Mouse (Mus musculus): ENCODE measurements around the gene Lrrc27. TPM values are rescaled to one million over a fixed set of nuclear protein-coding genes. Genes with fewer than 3 reads are reported as not detected.

The Lrrc27 gene
- polyA plus RNA-seq, 1 experiment from 2014 or later: 3.3 TPM

- no peak overlapping the region for H3K4me2 ChIP-seq (ENCODE audit: low read depth, low read length)
- H3K27ac ChIP-seq (replicated peaks; ENCODE audit: low read depth, low read length): no peak overlapping the region
- H3K4me3 ChIP-seq (ENCODE audit: low read depth, low read length): no peak overlapping the region
- no peaks in the 10 kb centered on the region for H3K27me3 ChIP-seq (replicated peaks; ENCODE audit: control insufficient read depth, insufficient read depth, low read length)
- no peak overlapping the region for H3K9ac ChIP-seq (ENCODE audit: low read depth, low read length)
- no peak for DNase-seq (ENCODE audit: low spot score)
- no peaks in the 10 kb centered on the region for H3K9me3 ChIP-seq (ENCODE audit: control insufficient read depth, low read length)
- no peaks in the 10 kb centered on the region for H3K36me3 ChIP-seq (ENCODE audit: control insufficient read depth, insufficient read depth, low read length)
- 78% methylated on average over 12 of the region's 12 CpGs for WGBS
- peaks cover 11% of the 10 kb centered on the region for H3K4me1 ChIP-seq (ENCODE audit: control insufficient read depth, insufficient read depth, low read length)
- no peak for ATAC-seq (ENCODE audit: low read depth)
Observed at GRCm38 (mm10) chr7:139235651-139236358, 23.0 kb downstream of the Lrrc27 start.

- H3K27me3 ChIP-seq (replicated peaks; ENCODE audit: control insufficient read depth, insufficient read depth, low read length): no peaks in the 10 kb centered on the region
- peaks cover 3% of the 10 kb centered on the region; the same call in 1 of the 2 replicates for H3K4me1 ChIP-seq (ENCODE audit: control insufficient read depth, insufficient read depth, low read length)
- no peak overlapping the region for H3K4me2 ChIP-seq (ENCODE audit: low read depth, low read length)
- H3K9me3 ChIP-seq (ENCODE audit: control insufficient read depth, low read length): no peaks in the 10 kb centered on the region
- ATAC-seq (ENCODE audit: low read depth): no peak
- no peak overlapping the region for H3K4me3 ChIP-seq (ENCODE audit: low read depth, low read length)
- no peak overlapping the region for H3K27ac ChIP-seq (replicated peaks; ENCODE audit: low read depth, low read length)
- no peak overlapping the region for H3K9ac ChIP-seq (ENCODE audit: low read depth, low read length)
- no peaks in the 10 kb centered on the region for H3K36me3 ChIP-seq (ENCODE audit: control insufficient read depth, insufficient read depth, low read length)
- DNase-seq (ENCODE audit: low spot score): no peak
- 72% methylated on average over 3 of the region's 3 CpGs for WGBS
Observed at GRCm38 (mm10) chr7:139239432-139239831, 26.6 kb downstream of the Lrrc27 start.

GRCm38 (mm10) chr7:139246086-139246485 is 33.3 kb downstream of the Lrrc27 start:
- Histone ChIP-seq H3K4me1 (ENCODE audit: control insufficient read depth, insufficient read depth, low read length) (peaks cover 32% of the 10 kb centered on the region), H3K9ac (ENCODE audit: low read depth, low read length) (no peak overlapping the region), H3K36me3 (ENCODE audit: control insufficient read depth, insufficient read depth, low read length) (no peaks in the 10 kb centered on the region), H3K4me3 (ENCODE audit: low read depth, low read length) (no peak overlapping the region), H3K27ac (replicated peaks; ENCODE audit: low read depth, low read length) (no peak overlapping the region), H3K27me3 (replicated peaks; ENCODE audit: control insufficient read depth, insufficient read depth, low read length) (no peaks in the 10 kb centered on the region), H3K4me2 (ENCODE audit: low read depth, low read length) (no peak overlapping the region), H3K9me3 (ENCODE audit: control insufficient read depth, low read length) (no peaks in the 10 kb centered on the region)
- no peak for ATAC-seq (ENCODE audit: low read depth)
- 64% methylated on average over 5 of the region's 5 CpGs for WGBS
- no peak for DNase-seq (ENCODE audit: low spot score)

- 6% methylated on average over 37 of the region's 38 CpGs for WGBS
- Histone ChIP-seq H3K9ac (ENCODE audit: low read depth, low read length) (peak overlapping the region; percentile 86), H3K4me1 (ENCODE audit: control insufficient read depth, insufficient read depth, low read length) (peaks cover 41% of the 10 kb centered on the region), H3K9me3 (ENCODE audit: control insufficient read depth, low read length) (no peaks in the 10 kb centered on the region), H3K4me2 (ENCODE audit: low read depth, low read length) (peak overlapping the region; percentile 98), H3K36me3 (ENCODE audit: control insufficient read depth, insufficient read depth, low read length) (no peaks in the 10 kb centered on the region), H3K4me3 (ENCODE audit: low read depth, low read length) (peak overlapping the region; percentile 74), H3K27me3 (replicated peaks; ENCODE audit: control insufficient read depth, insufficient read depth, low read length) (no peaks in the 10 kb centered on the region), H3K27ac (replicated peaks; ENCODE audit: low read depth, low read length) (peak overlapping the region; percentile 82)
- DNase-seq (ENCODE audit: low spot score): peak; percentile 76
- peak; percentile 54 for ATAC-seq (ENCODE audit: low read depth)
Observed at GRCm38 (mm10) chr7:139246931-139247880, 34.4 kb downstream of the Lrrc27 start.

- H3K27ac ChIP-seq (replicated peaks; ENCODE audit: low read depth, low read length): peak within 1 kb of the TSS; percentile 82
- DNase-seq (ENCODE audit: low spot score) (peak; percentile 82), ATAC-seq (ENCODE audit: low read depth) (peak; percentile 85)
- no peaks in the 10 kb centered on the region for H3K27me3 ChIP-seq (replicated peaks; ENCODE audit: control insufficient read depth, insufficient read depth, low read length)
- H3K36me3 ChIP-seq (ENCODE audit: control insufficient read depth, insufficient read depth, low read length): no peaks in the 10 kb centered on the region
- peak within 1 kb of the TSS; percentile 98 for H3K4me2 ChIP-seq (ENCODE audit: low read depth, low read length)
- H3K4me1 ChIP-seq (ENCODE audit: control insufficient read depth, insufficient read depth, low read length): peaks cover 41% of the 10 kb centered on the region
- H3K9ac ChIP-seq (ENCODE audit: low read depth, low read length): peak within 1 kb of the TSS; percentile 86
- no peaks in the 10 kb centered on the region for H3K9me3 ChIP-seq (ENCODE audit: control insufficient read depth, low read length)
- H3K4me3 ChIP-seq (ENCODE audit: low read depth, low read length): peak within 1 kb of the TSS; percentile 74
- whole genome bisulfite sequencing: under 1% methylated on average over 26 of the region's 72 CpGs
Observed at GRCm38 (mm10) chr7:139247881-139248614, 35.3 kb downstream of the Lrrc27 start, which contains the start of gene Pwwp2b. Gene Pwwp2b (plus strand): TSS chr7:139248482.

- Histone ChIP-seq H3K4me1 (ENCODE audit: control insufficient read depth, insufficient read depth, low read length) (peaks cover 41% of the 10 kb centered on the region), H3K9ac (ENCODE audit: low read depth, low read length) (peak overlapping the region; percentile 86), H3K27me3 (replicated peaks; ENCODE audit: control insufficient read depth, insufficient read depth, low read length) (no peaks in the 10 kb centered on the region), H3K4me2 (ENCODE audit: low read depth, low read length) (peak overlapping the region; percentile 98), H3K4me3 (ENCODE audit: low read depth, low read length) (peak overlapping the region; percentile 74), H3K36me3 (ENCODE audit: control insufficient read depth, insufficient read depth, low read length) (no peaks in the 10 kb centered on the region), H3K27ac (replicated peaks; ENCODE audit: low read depth, low read length) (peak overlapping the region; percentile 82), H3K9me3 (ENCODE audit: control insufficient read depth, low read length) (no peaks in the 10 kb centered on the region)
- DNase-seq (ENCODE audit: low spot score): no peak
- 0 out of 2 replicates have a peak, but pooled peaks have one; percentile 4 for ATAC-seq (ENCODE audit: low read depth)
- WGBS: under 1% methylated on average over 31 of the region's 45 CpGs
Observed at GRCm38 (mm10) chr7:139248615-139249405, 36.0 kb downstream of the Lrrc27 start.

- Histone ChIP-seq H3K4me2 (ENCODE audit: low read depth, low read length) (peak overlapping the region; percentile 98), H3K27me3 (replicated peaks; ENCODE audit: control insufficient read depth, insufficient read depth, low read length) (no peaks in the 10 kb centered on the region), H3K27ac (replicated peaks; ENCODE audit: low read depth, low read length) (no peak overlapping the region), H3K4me3 (ENCODE audit: low read depth, low read length) (peak overlapping the region; percentile 74), H3K9me3 (ENCODE audit: control insufficient read depth, low read length) (no peaks in the 10 kb centered on the region), H3K4me1 (ENCODE audit: control insufficient read depth, insufficient read depth, low read length) (peaks cover 41% of the 10 kb centered on the region), H3K9ac (ENCODE audit: low read depth, low read length) (peak overlapping the region; percentile 86), H3K36me3 (ENCODE audit: control insufficient read depth, insufficient read depth, low read length) (no peaks in the 10 kb centered on the region)
- ATAC-seq (ENCODE audit: low read depth): no peak
- no peak for DNase-seq (ENCODE audit: low spot score)
- WGBS: 35% methylated on average over 7 of the region's 7 CpGs
Observed at GRCm38 (mm10) chr7:139249406-139250210, 36.8 kb downstream of the Lrrc27 start.
